Mouse (Mus musculus) CD4-positive helper T cell, adult 2 months (primary cell): Measurements from ENCODE around the gene Colq.
"Not testable (repeated sequence)": the region's sequence is repeated elsewhere in the genome, so short reads cannot be mapped to it uniquely, and the experiment has no call there.

Experiments
- DNase-seq: peaks from one replicate; pipeline ENCODE4 v3.0.0-alpha.2; 2012; ENCODE audit warnings: low read depth, missing footprints, low spot score

Colq gene

GRCm38 (mm10) chr14:31591243-31591642, at the start of gene Colq:
TSS of gene Colq (minus strand) at chr14:31591343.
- no peak for DNase-seq

DNA sequence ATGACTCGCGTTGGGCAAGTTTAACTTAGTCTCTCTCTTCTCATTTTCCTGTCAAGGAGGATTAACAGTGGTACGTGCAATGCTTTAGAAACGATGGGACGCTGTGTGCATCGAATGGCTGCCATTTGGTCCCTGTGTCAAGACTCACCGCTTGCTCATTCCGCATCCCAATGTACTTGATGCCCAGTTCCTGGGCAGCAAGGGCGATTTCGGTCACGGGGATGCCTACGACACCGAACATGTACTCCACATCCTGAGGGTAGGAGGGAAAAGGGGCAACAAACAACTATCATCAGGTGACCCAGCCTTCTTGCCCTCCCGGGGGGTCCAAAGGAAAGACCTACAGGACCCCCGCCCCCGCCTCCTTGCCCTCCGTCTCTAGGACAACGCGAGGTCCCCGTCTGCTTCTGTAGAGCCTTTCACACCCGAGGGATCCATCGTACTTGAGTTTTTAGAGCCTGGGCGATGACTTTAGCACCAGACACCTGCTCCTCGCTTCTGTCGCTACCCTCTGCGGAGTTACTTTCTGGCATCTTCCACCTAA, 49.3 kb upstream of the Colq start, which contains the start of gene Gm49387:
Gene Gm49387 (minus strand): TSS at position 533 of the 544 bp plus-strand sequence.
- DNase-seq = no peak

DNA sequence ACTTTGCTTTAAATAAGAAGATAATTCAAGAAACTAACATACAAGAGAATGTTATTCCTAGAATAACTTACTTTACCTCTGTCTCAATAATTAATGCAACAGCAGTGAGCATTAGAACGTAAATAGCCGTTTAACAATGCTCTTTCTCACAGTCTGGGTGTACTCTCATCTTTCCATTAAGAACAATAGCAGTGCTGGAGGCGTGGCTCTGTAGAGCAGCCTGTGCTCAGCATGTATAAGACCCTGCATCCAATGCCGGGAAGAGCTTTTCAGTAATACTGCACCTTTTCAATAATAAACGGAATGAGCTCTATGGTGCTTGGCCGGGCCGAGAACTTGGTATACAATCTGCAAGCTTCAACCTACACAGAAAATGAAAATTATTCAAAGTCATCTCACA, 39.5 kb upstream of the Colq start:
- DNase-seq = no peak

DNA sequence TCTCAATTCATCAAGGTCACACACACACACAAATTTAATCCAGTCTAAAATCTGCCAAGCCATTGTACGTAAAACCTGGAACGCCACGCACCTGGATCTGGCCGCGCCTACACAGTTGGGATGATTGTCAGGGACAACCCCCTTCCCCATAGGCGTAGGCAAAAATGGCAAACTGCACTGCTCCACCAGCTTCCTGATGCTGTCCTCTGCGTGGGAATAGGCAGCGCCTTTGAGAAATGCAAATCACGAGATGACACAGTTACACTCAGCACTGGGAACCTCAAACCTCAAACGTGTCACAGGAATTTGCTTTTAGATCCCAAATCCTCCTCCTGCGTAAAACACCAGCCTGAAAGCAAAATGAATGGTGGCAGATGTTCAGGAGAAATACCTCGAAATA, 31.6 kb upstream of the Colq start:
- no peak for DNase-seq

- no peak for DNase-seq
Observed at GRCm38 (mm10) chr14:31620591-31621223, 29.6 kb upstream of the Colq start.

GRCm38 (mm10) chr14:31617997-31618396, 26.9 kb upstream of the Colq start:
- no peak for DNase-seq

DNA sequence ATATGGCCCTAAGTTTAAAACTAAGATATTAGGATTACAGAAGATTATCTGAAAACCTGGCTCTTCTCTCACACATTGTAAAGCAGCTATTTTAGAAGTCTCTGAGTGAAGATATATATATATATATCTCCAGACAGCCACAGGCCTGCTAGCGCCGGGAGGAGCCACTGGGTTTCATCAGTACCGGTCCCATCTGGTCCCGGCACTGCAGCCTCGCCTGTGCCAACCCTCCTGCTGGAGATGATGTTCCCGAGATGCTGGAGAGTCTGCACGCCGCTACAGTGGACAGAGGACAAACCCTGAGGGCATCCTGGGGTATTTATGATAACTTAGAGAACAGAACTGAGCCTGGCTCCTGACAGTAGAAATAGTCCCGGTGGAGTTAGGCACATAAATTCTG, 26.1 kb upstream of the Colq start:
- no peak for DNase-seq

- no peak for DNase-seq
Observed at GRCm38 (mm10) chr14:31613671-31614070, 22.5 kb upstream of the Colq start.

- no peak for DNase-seq
Observed at GRCm38 (mm10) chr14:31611986-31612385, 20.8 kb upstream of the Colq start.

DNA sequence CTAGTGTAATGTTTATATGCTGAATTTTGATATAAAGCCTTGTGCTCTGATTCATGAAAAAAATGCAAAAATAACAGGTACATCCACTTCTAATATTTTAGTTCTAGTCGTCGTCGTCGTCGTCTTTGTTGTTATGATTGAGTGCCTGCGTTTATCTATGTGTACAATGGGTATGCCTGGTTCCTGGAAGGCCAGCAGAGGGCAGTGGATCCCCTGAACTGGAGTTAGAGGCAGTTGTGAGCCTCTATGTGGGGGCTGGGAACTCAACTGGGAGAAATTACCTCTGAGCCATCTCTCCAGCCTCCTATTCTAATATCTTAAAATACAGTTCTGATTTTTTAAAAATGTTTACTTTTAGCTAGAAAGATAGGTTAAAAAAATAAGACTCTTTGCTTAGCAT, 14.4 kb upstream of the Colq start:
- no peak for DNase-seq

- DNase-seq = no peak
Observed at GRCm38 (mm10) chr14:31604916-31605315, 13.8 kb upstream of the Colq start.

DNA sequence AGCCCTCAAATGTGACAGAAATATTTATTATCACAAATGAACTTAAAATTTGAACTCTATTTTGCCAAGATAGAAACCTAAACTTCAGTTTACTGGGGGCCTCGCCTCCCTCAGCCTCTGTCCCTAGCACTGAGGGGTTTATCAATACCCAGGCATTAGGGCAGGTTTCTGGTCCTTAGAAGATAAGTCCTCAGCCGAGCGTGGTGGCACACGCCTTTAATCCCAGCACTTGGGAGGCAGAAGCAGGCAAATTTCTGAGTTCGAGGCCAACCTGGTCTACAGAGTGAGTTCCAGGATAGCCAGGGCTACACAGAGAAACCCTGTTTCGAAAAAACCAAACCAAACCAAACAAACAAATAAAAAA, 11.5 kb upstream of the Colq start:
- not testable (repeated sequence) for DNase-seq

DNA sequence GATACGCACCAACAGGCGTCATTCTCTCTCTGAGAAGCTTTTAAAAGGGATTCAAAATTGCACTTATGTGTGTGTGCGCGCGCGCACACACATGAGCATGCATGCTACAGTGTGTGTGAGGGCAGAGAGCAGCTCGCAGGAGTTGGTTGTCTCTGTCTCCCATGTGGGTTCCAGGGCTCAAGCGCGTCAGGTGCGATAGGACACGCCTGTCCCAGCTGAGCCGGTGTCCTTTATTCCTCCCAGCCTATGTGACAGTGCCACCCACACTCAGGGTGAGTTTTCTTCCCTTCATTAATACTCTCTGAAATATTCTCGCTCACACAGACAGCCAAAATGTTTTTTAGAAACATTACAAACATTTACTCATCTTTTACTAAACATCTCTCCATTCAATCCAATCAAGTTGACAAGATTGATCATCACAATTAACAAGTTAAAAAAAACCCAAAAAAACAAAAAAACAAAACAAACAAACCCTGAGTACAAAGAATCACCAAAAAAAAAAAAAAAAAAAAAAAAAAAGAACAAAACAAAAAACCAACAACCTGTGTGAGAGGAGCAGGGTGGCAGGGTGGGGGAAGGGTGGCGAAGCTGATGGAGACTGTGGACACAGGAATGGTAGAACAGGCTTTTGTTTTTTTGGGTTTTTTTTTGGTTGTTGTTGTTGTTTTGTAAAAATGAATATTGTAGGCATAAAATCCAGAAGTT, 10.9 kb upstream of the Colq start:
- DNase-seq = no peak

DNA sequence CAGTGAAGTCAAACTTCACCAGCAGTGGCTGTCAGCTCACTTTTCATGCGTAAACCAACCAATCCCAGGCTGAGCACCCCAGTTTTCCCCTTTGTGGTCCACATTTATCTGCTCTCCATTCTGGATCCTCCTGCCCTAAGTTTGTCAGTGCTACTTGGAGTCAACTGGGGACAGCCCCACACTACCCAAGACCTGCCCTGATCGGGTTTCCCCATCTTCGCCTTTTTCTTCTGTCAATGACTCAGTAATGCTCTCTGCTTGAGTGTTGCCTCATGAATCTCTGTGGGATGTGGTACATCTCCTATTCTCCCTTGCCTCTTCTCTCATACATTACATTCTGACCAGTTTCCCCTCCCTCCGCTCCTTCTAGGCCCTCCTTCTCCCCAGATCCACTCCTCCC, 6.3 kb upstream of the Colq start:
- DNase-seq = no peak

DNA sequence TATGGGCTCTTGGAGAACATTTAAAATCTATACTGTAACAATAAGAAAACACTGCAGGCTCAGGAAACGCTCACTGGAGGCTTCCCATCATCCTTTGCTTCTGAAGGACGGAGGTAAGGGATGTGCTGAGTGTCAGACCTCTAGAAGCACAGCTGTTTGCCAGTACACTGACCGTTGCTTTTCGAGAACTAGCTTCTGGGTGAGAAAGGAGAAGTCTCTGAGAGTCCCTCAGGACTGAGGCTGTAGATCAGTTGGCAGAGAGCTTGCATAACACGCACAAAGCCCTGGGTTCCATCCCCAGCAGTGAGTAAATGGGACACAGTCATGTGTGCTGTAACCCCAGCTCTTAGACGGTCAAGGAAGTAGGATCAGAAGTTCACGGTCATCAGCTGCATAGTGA, 5.3 kb upstream of the Colq start:
- DNase-seq = no peak

GRCm38 (mm10) chr14:31594693-31595092, 3.5 kb upstream of the Colq start:
- DNase-seq = no peak

GRCm38 (mm10) chr14:31593036-31593435, 1.9 kb upstream of the Colq start:
- no peak for DNase-seq

GRCm38 (mm10) chr14:31586451-31586850, 4.7 kb downstream of the Colq start:
- DNase-seq = no peak

GRCm38 (mm10) chr14:31583082-31583481, 8.1 kb downstream of the Colq start:
- no peak for DNase-seq

DNA sequence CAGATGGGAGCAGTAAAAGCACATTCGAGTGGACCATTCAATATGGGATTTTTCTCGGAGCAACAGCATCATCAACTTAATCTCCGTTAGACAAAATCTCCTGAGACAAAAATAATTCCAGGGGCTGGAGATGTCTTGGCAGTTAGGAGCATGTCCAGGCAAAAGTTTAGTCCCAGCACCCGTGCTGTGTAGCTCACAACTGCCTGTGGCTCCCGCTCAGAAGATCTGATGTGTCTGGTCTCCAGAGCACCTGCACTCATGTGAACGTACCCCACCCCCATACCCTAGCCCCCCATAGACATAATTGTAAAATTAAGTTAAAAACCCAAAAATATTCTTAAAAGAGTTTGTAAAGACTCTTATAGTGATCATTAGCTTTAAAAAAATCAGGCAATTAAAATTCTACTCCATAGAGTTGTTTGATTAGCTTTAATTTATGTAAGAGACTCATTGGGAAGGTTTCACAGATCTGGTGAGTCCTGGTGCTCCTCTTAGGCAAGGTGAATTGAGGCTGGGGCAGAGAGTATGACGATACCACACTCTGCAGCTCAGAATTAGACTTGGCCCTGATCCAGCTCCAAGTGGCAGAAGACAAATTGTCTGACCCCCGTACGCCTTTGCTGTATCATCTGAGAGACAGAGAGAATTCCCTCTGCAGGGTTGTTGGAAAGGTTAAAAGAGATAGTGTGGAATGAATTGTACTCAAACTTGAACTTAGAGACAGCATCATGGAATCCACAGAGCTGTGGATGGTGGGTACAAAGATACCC, 13.0 kb downstream of the Colq start:
- no peak for DNase-seq

GRCm38 (mm10) chr14:31576846-31577697, 14.1 kb downstream of the Colq start:
- no peak for DNase-seq
